Mouse (Mus musculus): ENCODE data around the gene Camp. TPM values are rescaled to one million over a fixed set of nuclear protein-coding genes. Genes with fewer than 3 reads are reported as not detected.
A peak's percentile ranks its signal among the peaks of the same experiment; 100 is the strongest.

Camp gene
- not detected in 2 replicates for total RNA-seq (2012; rRNA removed)

- in situ Hi-C loops (cut with MboI; ENCODE audit: low sequenced_read_pairs in 2 of 2, unreplicated experiment in 2 of 2), result no loop called here
- no peak for TF ChIP-seq ZNF384 (IDR thresholded peaks at IDR 0.05; ENCODE audit: low read depth, low read length)
- no peak for TF ChIP-seq HCFC1 (IDR thresholded peaks at IDR 0.05; ENCODE audit: borderline replicate concordance, insufficient read depth, low read length)
- no peak for TF ChIP-seq CHD2 (IDR thresholded peaks at IDR 0.05; ENCODE audit: low read depth, low read length)
- no peak for TF ChIP-seq MAFK (IDR thresholded peaks at IDR 0.05; ENCODE audit: insufficient read depth, low read depth, low read length)
- no peak for TF ChIP-seq ZC3H11A (IDR thresholded peaks at IDR 0.05; ENCODE audit: borderline replicate concordance, low read depth, low read length)
- no peak within 1 kb of the TSS for H3K9ac ChIP-seq (ENCODE audit: insufficient read depth, low read depth, low read length, poor library complexity, severe bottlenecking)
- H3K9me3 ChIP-seq (ENCODE audit: control insufficient read depth, insufficient read depth, low read depth, low read length), result no peaks in the 10 kb centered on the region
- no peak within 1 kb of the TSS for H3K4me3 ChIP-seq (ENCODE audit: insufficient read depth in 1 of 2, low read depth in 1 of 2, low read length in 2 of 2, poor library complexity in 1 of 2, severe bottlenecking in 1 of 2)
- no peaks in the 10 kb centered on the region for H3K36me3 ChIP-seq (ENCODE audit: control insufficient read depth, insufficient read depth, low read length, poor library complexity, severe bottlenecking)
- H3K4me1 ChIP-seq (ENCODE audit: control insufficient read depth in 2 of 2, insufficient read depth in 2 of 2, low read length in 2 of 2, poor library complexity in 1 of 2), result no peaks in the 10 kb centered on the region
- no peak for DNase-seq (ENCODE audit: low read depth, low spot score)
- no peak within 1 kb of the TSS for H3K27ac ChIP-seq (ENCODE audit: insufficient read depth, low read depth, low read length, poor library complexity, severe bottlenecking)
Observed at GRCm38 (mm10) chr9:109849312-109849758, at the start of gene Camp. Camp (minus strand) TSS chr9:109849617.

DNA sequence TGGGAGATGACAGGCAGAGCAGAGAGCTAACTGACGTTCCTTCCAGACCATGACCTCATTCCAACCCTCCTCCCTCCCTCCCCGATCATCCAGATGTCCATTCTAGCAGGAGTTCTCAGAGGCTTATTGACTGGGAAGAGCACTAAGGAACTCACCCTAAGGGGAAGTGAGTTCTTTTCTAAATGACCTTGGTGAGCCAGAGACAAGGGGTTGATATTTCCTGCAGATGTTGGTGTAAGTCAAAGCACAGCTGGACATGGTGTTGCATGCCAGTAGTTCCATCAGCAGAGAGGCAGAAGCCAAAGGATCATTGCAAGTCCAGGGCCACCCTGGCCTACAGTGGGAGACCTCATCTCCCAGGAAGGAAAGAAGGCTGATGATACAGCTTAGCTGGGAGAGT lies 48.6 kb upstream of the Camp start:
- Histone ChIP-seq H3K9me3 (ENCODE audit: control insufficient read depth, insufficient read depth, low read depth, low read length) (no peaks in the 10 kb centered on the region), H3K27ac (ENCODE audit: insufficient read depth, low read depth, low read length, poor library complexity, severe bottlenecking) (no peak overlapping the region), H3K36me3 (ENCODE audit: control insufficient read depth, insufficient read depth, low read length, poor library complexity, severe bottlenecking) (peaks cover 11% of the 10 kb centered on the region), H3K4me1 (ENCODE audit: control insufficient read depth in 2 of 2, insufficient read depth in 2 of 2, low read length in 2 of 2, poor library complexity in 1 of 2) (peaks cover 4 to 31% of the 10 kb centered on the region in 2 experiments; a peak in 3 of 4 replicates), H3K9ac (ENCODE audit: insufficient read depth, low read depth, low read length, poor library complexity, severe bottlenecking) (no peak overlapping the region), H3K4me3 (ENCODE audit: insufficient read depth in 1 of 2, low read depth in 1 of 2, low read length in 2 of 2, poor library complexity in 1 of 2, severe bottlenecking in 1 of 2) (no peak overlapping the region)
- DNase-seq (ENCODE audit: low read depth, low spot score), result no peak
- in situ Hi-C loops (cut with MboI; ENCODE audit: low sequenced_read_pairs in 2 of 2, unreplicated experiment in 2 of 2), result loop anchor here (10.0 to 25.0 kb wide), 2 partner anchors 177 to 189 kb away; no protein-coding TSS in a partner anchor
- TF ChIP-seq HCFC1 (IDR thresholded peaks at IDR 0.05; ENCODE audit: borderline replicate concordance, insufficient read depth, low read length), result no peak
- TF ChIP-seq ZNF384 (IDR thresholded peaks at IDR 0.05; ENCODE audit: low read depth, low read length), result no peak
- no peak for TF ChIP-seq CHD2 (IDR thresholded peaks at IDR 0.05; ENCODE audit: low read depth, low read length)
- no peak for TF ChIP-seq MAFK (IDR thresholded peaks at IDR 0.05; ENCODE audit: insufficient read depth, low read depth, low read length)
- TF ChIP-seq ZC3H11A (IDR thresholded peaks at IDR 0.05; ENCODE audit: borderline replicate concordance, low read depth, low read length), result no peak

GRCm38 (mm10) chr9:109896253-109897150 lies 47.1 kb upstream of the Camp start:
- in situ Hi-C loops (cut with MboI; ENCODE audit: low sequenced_read_pairs in 2 of 2, unreplicated experiment in 2 of 2), result loop anchor here (10.0 to 25.0 kb wide), 2 partner anchors 178 to 191 kb away; no protein-coding TSS in a partner anchor
- Histone ChIP-seq H3K27ac (ENCODE audit: insufficient read depth, low read depth, low read length, poor library complexity, severe bottlenecking) (no peak overlapping the region), H3K4me1 (ENCODE audit: control insufficient read depth in 2 of 2, insufficient read depth in 2 of 2, low read length in 2 of 2, poor library complexity in 1 of 2) (peaks cover 2 to 25% of the 10 kb centered on the region in 2 experiments; a peak in 3 of 4 replicates), H3K36me3 (ENCODE audit: control insufficient read depth, insufficient read depth, low read length, poor library complexity, severe bottlenecking) (peaks cover 24% of the 10 kb centered on the region), H3K4me3 (ENCODE audit: insufficient read depth in 1 of 2, low read depth in 1 of 2, low read length in 2 of 2, poor library complexity in 1 of 2, severe bottlenecking in 1 of 2) (no peak overlapping the region), H3K9ac (ENCODE audit: insufficient read depth, low read depth, low read length, poor library complexity, severe bottlenecking) (no peak overlapping the region), H3K9me3 (ENCODE audit: control insufficient read depth, insufficient read depth, low read depth, low read length) (no peaks in the 10 kb centered on the region)
- TF ChIP-seq CHD2 (IDR thresholded peaks at IDR 0.05; ENCODE audit: low read depth, low read length) (no peak), HCFC1 (IDR thresholded peaks at IDR 0.05; ENCODE audit: borderline replicate concordance, insufficient read depth, low read length) (no peak), ZC3H11A (IDR thresholded peaks at IDR 0.05; ENCODE audit: borderline replicate concordance, low read depth, low read length) (no peak), ZNF384 (IDR thresholded peaks at IDR 0.05; ENCODE audit: low read depth, low read length) (peak; percentile 68; the same call in 1 of the 2 replicates)
- no peak for DNase-seq (ENCODE audit: low read depth, low spot score)

- Histone ChIP-seq H3K4me1 (ENCODE audit: control insufficient read depth in 2 of 2, insufficient read depth in 2 of 2, low read length in 2 of 2, poor library complexity in 1 of 2) (peaks cover 2 to 22% of the 10 kb centered on the region in 2 experiments; a peak in 3 of 4 replicates), H3K27ac (ENCODE audit: insufficient read depth, low read depth, low read length, poor library complexity, severe bottlenecking) (no peak overlapping the region), H3K9ac (ENCODE audit: insufficient read depth, low read depth, low read length, poor library complexity, severe bottlenecking) (no peak overlapping the region), H3K36me3 (ENCODE audit: control insufficient read depth, insufficient read depth, low read length, poor library complexity, severe bottlenecking) (peaks cover 33% of the 10 kb centered on the region), H3K9me3 (ENCODE audit: control insufficient read depth, insufficient read depth, low read depth, low read length) (no peaks in the 10 kb centered on the region), H3K4me3 (ENCODE audit: insufficient read depth in 1 of 2, low read depth in 1 of 2, low read length in 2 of 2, poor library complexity in 1 of 2, severe bottlenecking in 1 of 2) (no peak overlapping the region)
- in situ Hi-C loops (cut with MboI; ENCODE audit: low sequenced_read_pairs in 2 of 2, unreplicated experiment in 2 of 2), result loop anchor here (10.0 to 25.0 kb wide), 2 partner anchors 179 to 192 kb away; no protein-coding TSS in a partner anchor
- DNase-seq (ENCODE audit: low read depth, low spot score), result no peak
- no peak for TF ChIP-seq CHD2 (IDR thresholded peaks at IDR 0.05; ENCODE audit: low read depth, low read length)
- no peak for TF ChIP-seq HCFC1 (IDR thresholded peaks at IDR 0.05; ENCODE audit: borderline replicate concordance, insufficient read depth, low read length)
- TF ChIP-seq ZNF384 (IDR thresholded peaks at IDR 0.05; ENCODE audit: low read depth, low read length), result no peak
- no peak for TF ChIP-seq ZC3H11A (IDR thresholded peaks at IDR 0.05; ENCODE audit: borderline replicate concordance, low read depth, low read length)
- TF ChIP-seq MAFK (IDR thresholded peaks at IDR 0.05; ENCODE audit: insufficient read depth, low read depth, low read length), result no peak
Observed at GRCm38 (mm10) chr9:109895593-109895992, 46.2 kb upstream of the Camp start.

Measured in ES-E14 (cell line).